Mouse (Mus musculus): ENCODE measurements around the gene Sprtn. TPM values are rescaled to one million over a fixed set of nuclear protein-coding genes. Genes with fewer than 3 reads are reported as not detected.
A peak's percentile ranks its signal among the peaks of the same experiment; 100 is the strongest.

Gene Sprtn
- polyA plus RNA-seq, 1 experiment from 2014 or later: 6.8 TPM

- WGBS: 62% methylated on average over 16 of the region's 16 CpGs
- Histone ChIP-seq H3K9me3 (ENCODE audit: control insufficient read depth, low read length) (0 out of 2 replicates have a peak, but pooled peaks cover 4% of the 10 kb centered on the region), H3K36me3 (ENCODE audit: control insufficient read depth, insufficient read depth, low read length) (peaks cover 99% of the 10 kb centered on the region), H3K27ac (replicated peaks in 1 of 2; ENCODE audit: control insufficient read depth in 1 of 2, insufficient read depth in 1 of 2, low read depth in 2 of 2, low read length in 2 of 2) (peak overlapping the region in 1 of 2 experiments; percentile 55; a peak in 1 of 4 replicates), H3K4me1 (ENCODE audit: control insufficient read depth in 2 of 2, insufficient read depth in 2 of 2, low read length in 2 of 2) (peaks cover 4 to 6% of the 10 kb centered on the region in 2 experiments; a peak in 2 of 4 replicates), H3K4me3 (ENCODE audit: control insufficient read depth in 1 of 2, insufficient read depth in 1 of 2, low read depth in 1 of 2, low read length in 2 of 2) (no peak overlapping the region), H3K9ac (ENCODE audit: low read length) (no peak overlapping the region; the same call in 1 of the 2 replicates), H3K27me3 (ENCODE audit: control insufficient read depth, insufficient read depth, low read length) (no peaks in the 10 kb centered on the region), H3K4me2 (ENCODE audit: low read length) (no peak overlapping the region)
- ATAC-seq (ENCODE audit: insufficient number of reproducible peaks, insufficient read depth, low FRiP score, low read depth): no peak
Measured at GRCm38 (mm10) chr8:124909936-124910335, 12.2 kb downstream of the Sprtn start.

- Histone ChIP-seq H3K27ac (replicated peaks in 1 of 2; ENCODE audit: control insufficient read depth in 1 of 2, insufficient read depth in 1 of 2, low read depth in 2 of 2, low read length in 2 of 2) (peak overlapping the region in 1 of 2 experiments; percentile 33; a peak in 1 of 4 replicates), H3K4me2 (ENCODE audit: low read length) (no peak overlapping the region), H3K4me1 (ENCODE audit: control insufficient read depth in 2 of 2, insufficient read depth in 2 of 2, low read length in 2 of 2) (peaks cover 4 to 6% of the 10 kb centered on the region in 2 experiments; a peak in 3 of 4 replicates), H3K9me3 (ENCODE audit: control insufficient read depth, low read length) (0 out of 2 replicates have a peak, but pooled peaks cover 4% of the 10 kb centered on the region), H3K4me3 (ENCODE audit: control insufficient read depth in 1 of 2, insufficient read depth in 1 of 2, low read depth in 1 of 2, low read length in 2 of 2) (no peak overlapping the region), H3K27me3 (ENCODE audit: control insufficient read depth, insufficient read depth, low read length) (no peaks in the 10 kb centered on the region), H3K36me3 (ENCODE audit: control insufficient read depth, insufficient read depth, low read length) (peaks cover 99% of the 10 kb centered on the region), H3K9ac (ENCODE audit: low read length) (no peak overlapping the region)
- WGBS: 58% methylated on average over 10 of the region's 10 CpGs
- peak; percentile 19; the same call in 1 of the 2 replicates for ATAC-seq (ENCODE audit: insufficient number of reproducible peaks, insufficient read depth, low FRiP score, low read depth)
Measured at GRCm38 (mm10) chr8:124910349-124910748, 12.7 kb downstream of the Sprtn start.

GRCm38 (mm10) chr8:124911938-124912872 lies 14.5 kb downstream of the Sprtn start:
- WGBS: 66% methylated on average over 17 of the region's 17 CpGs
- no peaks in the 10 kb centered on the region for H3K27me3 ChIP-seq (ENCODE audit: control insufficient read depth, insufficient read depth, low read length)
- no peak overlapping the region for H3K27ac ChIP-seq (replicated peaks in 1 of 2; ENCODE audit: control insufficient read depth in 1 of 2, insufficient read depth in 1 of 2, low read depth in 2 of 2, low read length in 2 of 2)
- H3K36me3 ChIP-seq (ENCODE audit: control insufficient read depth, insufficient read depth, low read length): peaks cover 90% of the 10 kb centered on the region
- H3K9me3 ChIP-seq (ENCODE audit: control insufficient read depth, low read length): 0 out of 2 replicates have a peak, but pooled peaks cover 4% of the 10 kb centered on the region
- peaks cover 16 to 24% of the 10 kb centered on the region in 2 experiments for H3K4me1 ChIP-seq (ENCODE audit: control insufficient read depth in 2 of 2, insufficient read depth in 2 of 2, low read length in 2 of 2)
- ATAC-seq (ENCODE audit: insufficient number of reproducible peaks, insufficient read depth, low FRiP score, low read depth): no peak
- no peak overlapping the region for H3K4me3 ChIP-seq (ENCODE audit: control insufficient read depth in 1 of 2, insufficient read depth in 1 of 2, low read depth in 1 of 2, low read length in 2 of 2)
- no peak overlapping the region for H3K9ac ChIP-seq (ENCODE audit: low read length)
- no peak overlapping the region for H3K4me2 ChIP-seq (ENCODE audit: low read length)

DNA sequence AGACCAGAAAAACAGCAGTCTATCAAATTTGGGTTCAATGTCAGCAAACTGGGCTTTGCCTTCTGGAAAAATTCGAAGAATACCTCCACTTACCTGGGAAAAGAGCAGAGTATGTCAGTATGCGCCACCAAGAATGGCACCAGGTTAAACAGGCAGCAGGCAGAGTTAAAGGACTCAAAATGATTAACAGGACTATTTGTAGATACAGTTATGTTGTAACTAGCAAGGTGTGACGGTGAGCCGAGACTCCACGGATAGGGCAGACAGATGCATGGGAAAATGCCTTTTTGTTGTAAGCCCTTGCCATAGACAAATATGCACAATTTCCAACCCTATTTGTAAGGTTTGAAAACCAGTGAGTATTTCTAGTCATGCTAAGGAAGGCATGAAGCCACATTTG lies 16.4 kb downstream of the Sprtn start:
- 0 out of 2 replicates have a peak, but pooled peaks cover 4% of the 10 kb centered on the region for H3K9me3 ChIP-seq (ENCODE audit: control insufficient read depth, low read length)
- no peak overlapping the region for H3K9ac ChIP-seq (ENCODE audit: low read length)
- H3K4me3 ChIP-seq (ENCODE audit: control insufficient read depth in 1 of 2, insufficient read depth in 1 of 2, low read depth in 1 of 2, low read length in 2 of 2): no peak overlapping the region
- peaks cover 73% of the 10 kb centered on the region for H3K36me3 ChIP-seq (ENCODE audit: control insufficient read depth, insufficient read depth, low read length)
- 96% methylated on average over 5 of the region's 5 CpGs for WGBS
- no peak overlapping the region for H3K4me2 ChIP-seq (ENCODE audit: low read length)
- no peaks in the 10 kb centered on the region for H3K27me3 ChIP-seq (ENCODE audit: control insufficient read depth, insufficient read depth, low read length)
- ATAC-seq (ENCODE audit: insufficient number of reproducible peaks, insufficient read depth, low FRiP score, low read depth): no peak
- H3K4me1 ChIP-seq (ENCODE audit: control insufficient read depth in 2 of 2, insufficient read depth in 2 of 2, low read length in 2 of 2): peaks cover 24 to 38% of the 10 kb centered on the region in 2 experiments
- H3K27ac ChIP-seq (replicated peaks in 1 of 2; ENCODE audit: control insufficient read depth in 1 of 2, insufficient read depth in 1 of 2, low read depth in 2 of 2, low read length in 2 of 2): no peak overlapping the region

- Histone ChIP-seq H3K9me3 (ENCODE audit: control insufficient read depth, low read length) (0 out of 2 replicates have a peak, but pooled peaks cover 4% of the 10 kb centered on the region), H3K9ac (ENCODE audit: low read length) (no peak overlapping the region), H3K4me1 (ENCODE audit: control insufficient read depth in 2 of 2, insufficient read depth in 2 of 2, low read length in 2 of 2) (peaks cover 32 to 50% of the 10 kb centered on the region in 2 experiments), H3K36me3 (ENCODE audit: control insufficient read depth, insufficient read depth, low read length) (peaks cover 35% of the 10 kb centered on the region), H3K27me3 (ENCODE audit: control insufficient read depth, insufficient read depth, low read length) (no peaks in the 10 kb centered on the region), H3K4me2 (ENCODE audit: low read length) (no peak overlapping the region), H3K4me3 (ENCODE audit: control insufficient read depth in 1 of 2, insufficient read depth in 1 of 2, low read depth in 1 of 2, low read length in 2 of 2) (no peak overlapping the region), H3K27ac (replicated peaks in 1 of 2; ENCODE audit: control insufficient read depth in 1 of 2, insufficient read depth in 1 of 2, low read depth in 2 of 2, low read length in 2 of 2) (no peak overlapping the region)
- WGBS: 72% methylated on average over 18 of the region's 18 CpGs
- ATAC-seq (ENCODE audit: insufficient number of reproducible peaks, insufficient read depth, low FRiP score, low read depth): no peak
Measured at GRCm38 (mm10) chr8:124917741-124918484, 20.2 kb downstream of the Sprtn start.

GRCm38 (mm10) chr8:124921369-124922279 lies 23.9 kb downstream of the Sprtn start:
- ATAC-seq (ENCODE audit: insufficient number of reproducible peaks, insufficient read depth, low FRiP score, low read depth): no peak
- H3K27me3 ChIP-seq (ENCODE audit: control insufficient read depth, insufficient read depth, low read length): no peaks in the 10 kb centered on the region
- H3K27ac ChIP-seq (replicated peaks in 1 of 2; ENCODE audit: control insufficient read depth in 1 of 2, insufficient read depth in 1 of 2, low read depth in 2 of 2, low read length in 2 of 2): peak overlapping the region in 1 of 2 experiments; percentile 51; a peak in 2 of 4 replicates
- H3K9me3 ChIP-seq (ENCODE audit: control insufficient read depth, low read length): no peaks in the 10 kb centered on the region
- 44% methylated on average over 18 of the region's 18 CpGs for WGBS
- H3K4me2 ChIP-seq (ENCODE audit: low read length): peak overlapping the region; percentile 50
- H3K36me3 ChIP-seq (ENCODE audit: control insufficient read depth, insufficient read depth, low read length): 0 out of 2 replicates have a peak, but pooled peaks cover 6% of the 10 kb centered on the region
- H3K4me3 ChIP-seq (ENCODE audit: control insufficient read depth in 1 of 2, insufficient read depth in 1 of 2, low read depth in 1 of 2, low read length in 2 of 2): no peak overlapping the region
- peak overlapping the region; percentile 50 for H3K9ac ChIP-seq (ENCODE audit: low read length)
- H3K4me1 ChIP-seq (ENCODE audit: control insufficient read depth in 2 of 2, insufficient read depth in 2 of 2, low read length in 2 of 2): peaks cover 44 to 73% of the 10 kb centered on the region in 2 experiments

Measured in heart, embryonic 14.5 days (tissue).